Mouse (Mus musculus) neural tube, embryonic 13.5 days (tissue): Measurements from ENCODE around the gene Atn1. TPM values are rescaled to one million over a fixed set of nuclear protein-coding genes. Genes with fewer than 3 reads are reported as not detected.

Experiments
- ATAC-seq: fragments of 200-750 bp; cut with Nextera tagmentation; 2 replicates; pipeline ENCODE4 v1.8.0; 2017; ENCODE audit warnings: low read depth, mild to moderate bottlenecking, moderate TSS enrichment, moderate library complexity
- H3K27ac ChIP-seq: fragments of 300-500 bp; sonication (generic); replicated peaks from 2 replicates; pipeline ENCODE4 v1.5.1; 2015; ENCODE audit warnings: moderate library complexity, mild to moderate bottlenecking, inconsistent platforms
- H3K27me3 ChIP-seq: fragments of 300-500 bp; sonication (generic); 2 replicates; pipeline ENCODE4 v1.6.1; 2015; ENCODE audit warnings: mild to moderate bottlenecking, inconsistent platforms
- H3K36me3 ChIP-seq: fragments of 300-500 bp; sonication (generic); 2 replicates; pipeline ENCODE4 v1.6.1; 2015; ENCODE audit warnings: mild to moderate bottlenecking, inconsistent platforms
- H3K4me1 ChIP-seq: fragments of 300-500 bp; sonication (generic); replicated peaks from 2 replicates; pipeline ENCODE4 v1.6.1; 2015; ENCODE audit warnings: inconsistent platforms
- H3K4me2 ChIP-seq: fragments of 300-500 bp; sonication (generic); 2 replicates; pipeline ENCODE4 v1.6.1; 2015; ENCODE audit warnings: inconsistent platforms, mild to moderate bottlenecking, moderate library complexity
- H3K4me3 ChIP-seq: fragments of 300-500 bp; sonication (generic); 2 replicates; pipeline ENCODE4 v1.5.1; 2015; ENCODE audit warnings: mild to moderate bottlenecking, inconsistent platforms
- H3K9ac ChIP-seq: fragments of 300-500 bp; sonication (generic); 2 replicates; pipeline ENCODE4 v1.6.1; 2015; ENCODE audit warnings: moderate library complexity, mild to moderate bottlenecking, inconsistent platforms
- H3K9me3 ChIP-seq: fragments of 300-500 bp; sonication (generic); 2 replicates; pipeline ENCODE4 v1.6.1; 2016; ENCODE audit warnings: inconsistent platforms
- WGBS: fragments of 180-500 bp; shearing (Covaris S2); methylation state at CpG from one replicate; pipeline ENCODE4 v1.1.7; 2015; 5-methylcytosine and 5-hydroxymethylcytosine counted together
- polyA plus RNA-seq: library from polyadenylated mRNA; unstranded; fragments of >200 nt; fragmentation: Nextera tagmentation; extraction: Ambion mirVana; gene quantifications from 2 replicates; pipeline ENCODE4 v1.2.1, GENCODE M21; 2015

Gene Atn1
- polyA plus RNA-seq, 1 experiment from 2014 or later: 21.0 TPM

GRCm38 (mm10) chr6:124765951-124766350 is 9.6 kb upstream of the Atn1 start:
- no peaks in the 10 kb centered on the region for H3K9me3 ChIP-seq
- H3K27ac ChIP-seq: no peak overlapping the region
- peaks cover 28% of the 10 kb centered on the region for H3K4me1 ChIP-seq
- H3K4me3 ChIP-seq: no peak overlapping the region
- no peak for ATAC-seq
- H3K9ac ChIP-seq: no peak overlapping the region
- no peak overlapping the region for H3K4me2 ChIP-seq
- H3K36me3 ChIP-seq: 0 out of 2 replicates have a peak, but pooled peaks cover 4% of the 10 kb centered on the region
- WGBS: 88% methylated on average over 7 of the region's 7 CpGs
- H3K27me3 ChIP-seq: peaks cover 21% of the 10 kb centered on the region

GRCm38 (mm10) chr6:124759259-124759658 is 2.9 kb upstream of the Atn1 start:
- no peak for ATAC-seq
- Histone ChIP-seq H3K9ac (0 out of 2 replicates have a peak overlapping the region, but pooled peaks have one; percentile 98), H3K27ac (peak overlapping the region; percentile 99), H3K27me3 (peaks cover 13% of the 10 kb centered on the region; the same call in 1 of the 2 replicates), H3K4me1 (peaks cover 38% of the 10 kb centered on the region), H3K9me3 (no peaks in the 10 kb centered on the region), H3K4me3 (no peak overlapping the region), H3K4me2 (0 out of 2 replicates have a peak overlapping the region, but pooled peaks have one; percentile 90), H3K36me3 (0 out of 2 replicates have a peak, but pooled peaks cover 4% of the 10 kb centered on the region)
- 3% methylated on average over 5 of the region's 5 CpGs for WGBS

GRCm38 (mm10) chr6:124758849-124759232 is 2.5 kb upstream of the Atn1 start:
- Histone ChIP-seq H3K9ac (0 out of 2 replicates have a peak overlapping the region, but pooled peaks have one; percentile 98), H3K27me3 (peaks cover 13% of the 10 kb centered on the region; the same call in 1 of the 2 replicates), H3K36me3 (0 out of 2 replicates have a peak, but pooled peaks cover 4% of the 10 kb centered on the region), H3K27ac (peak overlapping the region; percentile 99), H3K4me3 (no peak overlapping the region), H3K4me1 (peaks cover 42% of the 10 kb centered on the region), H3K9me3 (no peaks in the 10 kb centered on the region), H3K4me2 (peak overlapping the region; percentile 90; the same call in 1 of the 2 replicates)
- WGBS: 54% methylated on average over 2 of the region's 2 CpGs
- ATAC-seq: no peak

- Histone ChIP-seq H3K9me3 (no peaks in the 10 kb centered on the region), H3K9ac (peak overlapping the region; percentile 98), H3K4me1 (peaks cover 48% of the 10 kb centered on the region), H3K4me2 (peak overlapping the region; percentile 90), H3K27me3 (peaks cover 13% of the 10 kb centered on the region; the same call in 1 of the 2 replicates), H3K4me3 (peak overlapping the region; percentile 80), H3K27ac (peak overlapping the region; percentile 99), H3K36me3 (0 out of 2 replicates have a peak, but pooled peaks cover 4% of the 10 kb centered on the region)
- peak; percentile 19; the same call in 1 of the 2 replicates for ATAC-seq
- 35% methylated on average over 5 of the region's 5 CpGs for WGBS
Measured at GRCm38 (mm10) chr6:124757909-124758848, 1.9 kb upstream of the Atn1 start.

- Histone ChIP-seq H3K9ac (peak overlapping the region; percentile 98), H3K4me1 (peaks cover 56% of the 10 kb centered on the region), H3K27me3 (peaks cover 7% of the 10 kb centered on the region; the same call in 1 of the 2 replicates), H3K9me3 (no peaks in the 10 kb centered on the region), H3K4me2 (peak overlapping the region; percentile 90), H3K4me3 (peak overlapping the region; percentile 80), H3K36me3 (no peaks in the 10 kb centered on the region), H3K27ac (peak overlapping the region; percentile 99)
- WGBS: 7% methylated on average over 5 of the region's 5 CpGs
- ATAC-seq: no peak
Measured at GRCm38 (mm10) chr6:124757351-124757880, 1.1 kb upstream of the Atn1 start.

- Histone ChIP-seq H3K4me2 (peak overlapping the region; percentile 90), H3K27ac (peak overlapping the region; percentile 99), H3K4me1 (peaks cover 62% of the 10 kb centered on the region), H3K36me3 (no peaks in the 10 kb centered on the region), H3K9me3 (no peaks in the 10 kb centered on the region), H3K27me3 (peaks cover 7% of the 10 kb centered on the region; the same call in 1 of the 2 replicates), H3K9ac (peak overlapping the region; percentile 98), H3K4me3 (peak overlapping the region; percentile 80)
- ATAC-seq: peak; percentile 76
- WGBS: 1% methylated on average over 51 of the region's 54 CpGs
Measured at GRCm38 (mm10) chr6:124756652-124757350, 477 bp upstream of the Atn1 start.

- 4% methylated on average over 3 of the region's 3 CpGs for WGBS
- ATAC-seq: no peak
- Histone ChIP-seq H3K4me1 (peaks cover 62% of the 10 kb centered on the region), H3K27me3 (no peaks in the 10 kb centered on the region), H3K9ac (peak overlapping the region; percentile 98), H3K27ac (peak overlapping the region; percentile 99), H3K4me3 (peak overlapping the region; percentile 80), H3K4me2 (peak overlapping the region; percentile 90), H3K36me3 (no peaks in the 10 kb centered on the region), H3K9me3 (no peaks in the 10 kb centered on the region)
Measured at GRCm38 (mm10) chr6:124755306-124755705, 1.0 kb downstream of the Atn1 start.

GRCm38 (mm10) chr6:124753861-124754260 is 2.5 kb downstream of the Atn1 start:
- H3K27me3 ChIP-seq: no peaks in the 10 kb centered on the region
- WGBS: 89% methylated on average over 2 of the region's 2 CpGs
- H3K4me1 ChIP-seq: peaks cover 59% of the 10 kb centered on the region
- no peak overlapping the region for H3K9ac ChIP-seq
- peaks cover 9% of the 10 kb centered on the region for H3K36me3 ChIP-seq
- no peak overlapping the region for H3K4me3 ChIP-seq
- ATAC-seq: no peak
- H3K9me3 ChIP-seq: no peaks in the 10 kb centered on the region
- H3K4me2 ChIP-seq: peak overlapping the region; percentile 90; the same call in 1 of the 2 replicates
- H3K27ac ChIP-seq: no peak overlapping the region

- Histone ChIP-seq H3K4me2 (no peak overlapping the region), H3K36me3 (peaks cover 33% of the 10 kb centered on the region), H3K4me3 (no peak overlapping the region), H3K27ac (no peak overlapping the region), H3K4me1 (peaks cover 54% of the 10 kb centered on the region), H3K9ac (no peak overlapping the region), H3K9me3 (no peaks in the 10 kb centered on the region), H3K27me3 (no peaks in the 10 kb centered on the region)
- ATAC-seq: no peak
- 88% methylated on average over 8 of the region's 8 CpGs for WGBS
Measured at GRCm38 (mm10) chr6:124750405-124750804, 5.9 kb downstream of the Atn1 start.

GRCm38 (mm10) chr6:124746654-124747632 is 9.4 kb downstream of the Atn1 start:
- peak overlapping the region; percentile 95 for H3K27ac ChIP-seq
- ATAC-seq: peak; percentile 4; the same call in 1 of the 2 replicates
- 83% methylated on average over 7 of the region's 7 CpGs for WGBS
- H3K36me3 ChIP-seq: peaks cover 60% of the 10 kb centered on the region
- H3K4me1 ChIP-seq: peaks cover 29% of the 10 kb centered on the region
- peak overlapping the region; percentile 84 for H3K9ac ChIP-seq
- H3K4me3 ChIP-seq: peak overlapping the region; percentile 51; the same call in 1 of the 2 replicates
- H3K4me2 ChIP-seq: peak overlapping the region; percentile 92
- no peaks in the 10 kb centered on the region for H3K27me3 ChIP-seq
- H3K9me3 ChIP-seq: no peaks in the 10 kb centered on the region

GRCm38 (mm10) chr6:124746296-124746605 is 10.1 kb downstream of the Atn1 start:
- peak; percentile 19 for ATAC-seq
- peak overlapping the region; percentile 92 for H3K4me2 ChIP-seq
- H3K4me3 ChIP-seq: peak overlapping the region; percentile 51
- H3K9me3 ChIP-seq: no peaks in the 10 kb centered on the region
- peaks cover 33% of the 10 kb centered on the region for H3K4me1 ChIP-seq
- no peaks in the 10 kb centered on the region for H3K27me3 ChIP-seq
- peaks cover 60% of the 10 kb centered on the region for H3K36me3 ChIP-seq
- peak overlapping the region; percentile 95 for H3K27ac ChIP-seq
- WGBS: 10% methylated on average over 8 of the region's 8 CpGs
- H3K9ac ChIP-seq: peak overlapping the region; percentile 84
